Mouse (Mus musculus) lung, embryonic 16.5 days (tissue): ENCODE data around the gene Gpbp1. TPM values are rescaled to one million over a fixed set of nuclear protein-coding genes. Genes with fewer than 3 reads are reported as not detected.

Experiments
- ATAC-seq: fragments of 200-750 bp; cut with Nextera tagmentation; 2 replicates; pipeline ENCODE4 v1.8.0; 2017; ENCODE audit warnings: low read depth, mild to moderate bottlenecking, moderate library complexity
- H3K27ac ChIP-seq: fragments of 300-500 bp; sonication (generic); 2 replicates; pipeline ENCODE4 v1.5.1; 2014; ENCODE audit warnings: mild to moderate bottlenecking, control low read depth, low read length
- H3K27me3 ChIP-seq: fragments of 300-500 bp; sonication (generic); 2 replicates; pipeline ENCODE4 v1.6.1; 2014; ENCODE audit warnings: low read depth, low read length, mixed read lengths; ENCODE audit not compliant: control insufficient read depth, insufficient read depth
- H3K36me3 ChIP-seq: fragments of 300-500 bp; sonication (generic); 2 replicates; pipeline ENCODE4 v1.6.1; 2014; ENCODE audit warnings: low read length; ENCODE audit not compliant: control insufficient read depth, insufficient read depth
- H3K4me1 ChIP-seq: fragments of 300-500 bp; sonication (generic); replicated peaks from 2 replicates; pipeline ENCODE4 v1.6.1; 2014; ENCODE audit warnings: low read length, mixed read lengths; ENCODE audit not compliant: control insufficient read depth, insufficient read depth
- H3K4me2 ChIP-seq: fragments of 300-500 bp; sonication (generic); 2 replicates; pipeline ENCODE4 v1.6.1; 2014; ENCODE audit warnings: low read depth, low read length, control low read depth
- H3K4me3 ChIP-seq: fragments of 300-500 bp; sonication (generic); 2 replicates; pipeline ENCODE4 v1.5.1; 2014; ENCODE audit warnings: mild to moderate bottlenecking, low read length, control low read depth
- H3K9ac ChIP-seq: fragments of 300-500 bp; sonication (generic); 2 replicates; pipeline ENCODE4 v1.6.1; 2014; ENCODE audit warnings: low read length, control low read depth
- H3K9me3 ChIP-seq: fragments of 300-500 bp; sonication (generic); 2 replicates; pipeline ENCODE4 v1.6.1; 2016; ENCODE audit warnings: low read length; ENCODE audit not compliant: control insufficient read depth
- WGBS: fragments of 180-500 bp; shearing (Covaris S2); extraction: QIAGEN DNeasy Blood & Tissue Kit; methylation state at CpG from one replicate; pipeline ENCODE4 v1.1.7; 2014; 5-methylcytosine and 5-hydroxymethylcytosine counted together
- polyA plus RNA-seq: library from polyadenylated mRNA; unstranded; fragments of >200 nt; fragmentation: Nextera tagmentation; extraction: Ambion mirVana; gene quantifications from 2 replicates; pipeline ENCODE4 v1.2.1, GENCODE M21; 2015

Gpbp1 gene
- polyA plus RNA-seq: 80.7 and 88.7 TPM in 2 replicates

DNA sequence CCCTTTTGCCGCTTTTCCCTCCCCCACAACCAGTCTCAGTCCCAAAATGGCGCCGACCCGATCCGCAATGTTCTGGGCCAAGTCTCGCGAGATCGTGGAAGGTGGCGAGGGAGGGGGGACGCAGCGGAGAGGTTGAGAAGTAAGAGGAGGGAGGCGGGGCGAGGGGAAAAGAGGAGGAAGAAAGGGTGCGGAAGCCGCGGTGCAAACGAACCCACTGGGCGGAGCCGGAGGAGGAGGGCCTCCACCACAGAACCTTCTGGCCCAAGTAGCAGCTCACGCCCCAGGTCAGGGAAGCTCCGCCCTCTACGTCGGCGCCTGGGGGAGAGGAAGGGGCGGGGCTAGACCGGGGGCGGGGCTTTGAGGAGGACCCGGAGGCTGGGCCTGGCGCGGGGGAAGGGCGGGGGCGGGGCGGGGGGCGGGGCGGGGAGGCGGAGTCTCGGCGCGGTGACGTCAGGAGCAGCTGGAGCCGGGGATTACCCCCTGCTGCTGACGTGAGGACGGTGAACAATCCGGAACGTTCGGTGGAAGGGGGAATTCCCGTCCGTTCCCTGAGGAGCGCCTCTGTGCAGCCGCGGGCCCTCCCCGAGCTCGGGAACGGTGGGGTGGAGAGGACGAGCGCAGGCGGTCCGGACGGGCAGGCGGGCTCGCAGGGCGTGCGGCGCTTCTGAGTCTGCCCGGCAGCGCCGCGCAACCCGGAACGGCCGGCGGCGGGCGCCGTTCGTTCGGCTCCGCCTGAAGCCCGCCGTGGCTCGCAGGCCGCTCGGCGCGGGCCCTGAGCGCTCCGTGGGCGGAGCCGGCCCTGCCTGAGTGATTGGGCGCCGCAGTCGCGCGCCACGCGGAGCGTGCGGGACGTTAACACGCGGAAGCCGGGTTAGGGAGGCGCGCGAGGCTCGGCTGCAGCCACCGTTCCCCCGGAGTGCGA, at the start of gene Gpbp1:
Gene Gpbp1, minus strand, starts transcription at position 310 of the 922 bp plus-strand sequence.
- peak within 1 kb of the TSS; percentile 94 for H3K4me2 ChIP-seq
- H3K27me3 ChIP-seq: peaks cover 19% of the 10 kb centered on the region
- peak within 1 kb of the TSS; percentile 99 for H3K9ac ChIP-seq
- ATAC-seq: peak; percentile 97
- peak within 1 kb of the TSS; percentile 99 for H3K27ac ChIP-seq
- no peaks in the 10 kb centered on the region for H3K9me3 ChIP-seq
- under 1% methylated on average over 68 of the region's 109 CpGs for WGBS
- peaks cover 8% of the 10 kb centered on the region; the same call in 1 of the 2 replicates for H3K4me1 ChIP-seq
- H3K4me3 ChIP-seq: peak within 1 kb of the TSS; percentile 93
- no peaks in the 10 kb centered on the region for H3K36me3 ChIP-seq

GRCm38 (mm10) chr13:111537718-111538117, 47.8 kb upstream of the Gpbp1 start:
- H3K36me3 ChIP-seq: no peaks in the 10 kb centered on the region
- H3K9ac ChIP-seq: no peak overlapping the region
- no peak for ATAC-seq
- H3K4me1 ChIP-seq: no peaks in the 10 kb centered on the region
- H3K27ac ChIP-seq: no peak overlapping the region
- WGBS: 76% methylated on average over 9 of the region's 9 CpGs
- H3K27me3 ChIP-seq: no peaks in the 10 kb centered on the region
- H3K4me2 ChIP-seq: no peak overlapping the region
- H3K4me3 ChIP-seq: no peak overlapping the region
- H3K9me3 ChIP-seq: no peaks in the 10 kb centered on the region

- Histone ChIP-seq H3K4me2 (no peak overlapping the region), H3K9ac (no peak overlapping the region), H3K4me1 (no peaks in the 10 kb centered on the region), H3K27me3 (no peaks in the 10 kb centered on the region), H3K36me3 (no peaks in the 10 kb centered on the region), H3K9me3 (no peaks in the 10 kb centered on the region), H3K4me3 (no peak overlapping the region), H3K27ac (no peak overlapping the region)
- WGBS: 67% methylated on average over 6 of the region's 6 CpGs
- no peak for ATAC-seq
Measured at GRCm38 (mm10) chr13:111536207-111536887, 46.4 kb upstream of the Gpbp1 start.

DNA sequence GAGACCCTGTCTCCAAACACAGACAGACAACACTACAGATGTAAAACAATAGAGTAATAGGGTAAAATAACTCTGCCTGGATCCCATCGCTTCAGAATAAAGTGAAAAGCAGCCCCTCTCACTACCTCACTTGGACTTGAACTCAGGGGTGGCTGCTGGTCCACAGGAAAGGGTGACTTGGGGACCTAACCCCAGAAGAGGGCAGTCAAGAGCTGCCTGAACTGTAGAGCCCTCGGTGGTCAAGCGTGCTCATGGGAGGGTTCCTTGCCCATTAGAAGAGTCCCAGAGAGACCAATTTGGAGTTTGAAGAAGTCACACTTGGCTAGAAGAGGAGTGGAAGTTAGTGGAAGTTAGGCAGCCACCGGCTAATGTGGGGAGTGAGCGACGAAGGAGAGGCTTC, 44.2 kb upstream of the Gpbp1 start:
- Histone ChIP-seq H3K9me3 (no peaks in the 10 kb centered on the region), H3K4me1 (no peaks in the 10 kb centered on the region), H3K27ac (no peak overlapping the region), H3K4me3 (no peak overlapping the region), H3K36me3 (no peaks in the 10 kb centered on the region), H3K9ac (no peak overlapping the region), H3K27me3 (no peaks in the 10 kb centered on the region), H3K4me2 (no peak overlapping the region)
- WGBS: 57% methylated on average over 6 of the region's 6 CpGs
- ATAC-seq: no peak

GRCm38 (mm10) chr13:111532178-111532948, 42.5 kb upstream of the Gpbp1 start:
- Histone ChIP-seq H3K27ac (no peak overlapping the region), H3K36me3 (no peaks in the 10 kb centered on the region), H3K9me3 (no peaks in the 10 kb centered on the region), H3K4me2 (no peak overlapping the region), H3K27me3 (no peaks in the 10 kb centered on the region), H3K4me1 (no peaks in the 10 kb centered on the region), H3K9ac (no peak overlapping the region), H3K4me3 (no peak overlapping the region)
- WGBS: 91% methylated on average over 16 of the region's 16 CpGs
- ATAC-seq: no peak

- H3K4me3 ChIP-seq: no peak overlapping the region
- H3K36me3 ChIP-seq: no peaks in the 10 kb centered on the region
- H3K27ac ChIP-seq: no peak overlapping the region
- H3K9ac ChIP-seq: no peak overlapping the region
- WGBS: 88% methylated on average over 1 of the region's 1 CpGs
- no peak overlapping the region for H3K4me2 ChIP-seq
- H3K27me3 ChIP-seq: no peaks in the 10 kb centered on the region
- no peak for ATAC-seq
- H3K4me1 ChIP-seq: no peaks in the 10 kb centered on the region
- no peaks in the 10 kb centered on the region for H3K9me3 ChIP-seq
Measured at GRCm38 (mm10) chr13:111531701-111532100, 41.8 kb upstream of the Gpbp1 start.

DNA sequence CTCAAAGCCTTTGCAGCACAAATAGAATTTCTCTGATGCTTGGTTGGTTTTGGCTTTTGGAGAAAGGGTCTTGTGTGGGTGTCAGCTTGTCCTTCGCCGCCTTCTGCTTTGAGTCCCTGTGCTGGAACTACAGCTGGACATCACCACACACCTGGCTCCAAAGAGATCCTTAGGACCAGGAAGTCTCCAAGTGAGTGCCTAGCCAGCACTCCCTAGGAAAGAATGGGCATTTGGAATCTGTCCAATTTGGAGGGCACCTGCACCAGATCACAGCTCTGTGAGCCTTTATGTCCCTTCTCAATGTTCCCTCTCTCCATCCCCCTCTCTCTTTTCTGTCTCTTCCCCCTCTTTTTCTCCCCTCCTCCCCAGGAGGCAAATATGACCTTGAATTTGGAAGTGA, 34.4 kb upstream of the Gpbp1 start:
- Histone ChIP-seq H3K4me3 (no peak overlapping the region), H3K36me3 (no peaks in the 10 kb centered on the region), H3K27me3 (no peaks in the 10 kb centered on the region), H3K4me1 (no peaks in the 10 kb centered on the region), H3K9ac (no peak overlapping the region), H3K9me3 (no peaks in the 10 kb centered on the region), H3K4me2 (no peak overlapping the region), H3K27ac (no peak overlapping the region)
- no peak for ATAC-seq
- 81% methylated on average over 2 of the region's 2 CpGs for WGBS

GRCm38 (mm10) chr13:111522336-111522735, 32.4 kb upstream of the Gpbp1 start:
- H3K4me1 ChIP-seq: peaks cover 5% of the 10 kb centered on the region; the same call in 1 of the 2 replicates
- ATAC-seq: no peak
- 60% methylated on average over 9 of the region's 9 CpGs for WGBS
- H3K27me3 ChIP-seq: no peaks in the 10 kb centered on the region
- no peaks in the 10 kb centered on the region for H3K36me3 ChIP-seq
- no peaks in the 10 kb centered on the region for H3K9me3 ChIP-seq
- H3K27ac ChIP-seq: no peak overlapping the region
- H3K4me2 ChIP-seq: no peak overlapping the region
- H3K9ac ChIP-seq: no peak overlapping the region
- H3K4me3 ChIP-seq: no peak overlapping the region

DNA sequence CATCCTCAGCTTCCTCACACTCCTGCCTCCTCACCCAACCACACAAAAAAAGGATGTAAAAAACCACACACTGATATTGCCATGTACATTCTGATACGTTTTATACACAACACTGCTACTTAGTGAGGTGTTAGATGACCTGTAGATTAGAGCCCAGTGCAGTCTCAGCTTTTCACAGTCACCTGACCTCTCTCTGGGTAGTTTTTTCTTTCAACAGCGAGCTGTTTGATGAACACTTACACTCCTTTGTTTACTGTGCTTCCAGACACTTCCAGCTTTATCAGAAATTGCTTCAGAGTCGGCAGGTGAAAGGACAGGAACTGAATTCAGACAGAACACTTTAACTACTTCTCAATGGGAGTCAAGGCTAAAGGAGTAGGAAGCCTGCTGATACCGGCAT, 30.5 kb upstream of the Gpbp1 start:
- Histone ChIP-seq H3K9ac (no peak overlapping the region), H3K27me3 (no peaks in the 10 kb centered on the region), H3K9me3 (no peaks in the 10 kb centered on the region), H3K4me1 (peaks cover 8% of the 10 kb centered on the region; the same call in 1 of the 2 replicates), H3K27ac (no peak overlapping the region), H3K4me3 (no peak overlapping the region), H3K36me3 (no peaks in the 10 kb centered on the region), H3K4me2 (no peak overlapping the region)
- no peak for ATAC-seq
- WGBS: 25% methylated on average over 4 of the region's 4 CpGs
